Mouse (Mus musculus) brown adipose tissue, adult 24 weeks (tissue): ENCODE data around the gene Dlg5. TPM values are rescaled to one million over a fixed set of nuclear protein-coding genes. Genes with fewer than 3 reads are reported as not detected.

Experiments used
- H3K27ac ChIP-seq: fragments of 200-500 bp; replicated peaks from 2 replicates; pipeline ENCODE4 v1.5.1; 2012; ENCODE audit warnings: low read depth, mild to moderate bottlenecking, low read length
- H3K4me1 ChIP-seq: fragments of 200-500 bp; 2 replicates; pipeline ENCODE4 v1.6.1; 2012; ENCODE audit warnings: low read length, mixed read lengths; ENCODE audit not compliant: control insufficient read depth, insufficient read depth, insufficient read length
- H3K4me3 ChIP-seq: fragments of 200-500 bp; 2 replicates; pipeline ENCODE4 v1.5.1; 2012; ENCODE audit warnings: low read depth, mild to moderate bottlenecking, low read length, moderate library complexity; ENCODE audit not compliant: insufficient read depth
- polyA plus RNA-seq: library from polyadenylated mRNA; stranded (reverse); fragments of >200 nt; gene quantifications from 2 replicates; pipeline ENCODE4 v1.2.4, GENCODE M21; 2012; ENCODE audit not compliant: missing spikeins, insufficient read depth, insufficient read length

Gene Dlg5
- polyA plus RNA-seq, 1 experiment, result 3.5 TPM

- no peak overlapping the region for H3K27ac ChIP-seq
- no peaks in the 10 kb centered on the region for H3K4me1 ChIP-seq
- no peak overlapping the region for H3K4me3 ChIP-seq
These were observed 108.8 kb downstream of the Dlg5 start for GRCm38 (mm10) chr14:24136908-24137307.

GRCm38 (mm10) chr14:24134623-24135290 lies 111.0 kb downstream of the Dlg5 start:
- no peak overlapping the region for H3K27ac ChIP-seq
- H3K4me3 ChIP-seq, result no peak overlapping the region
- no peaks in the 10 kb centered on the region for H3K4me1 ChIP-seq

GRCm38 (mm10) chr14:24133801-24134200 lies 111.9 kb downstream of the Dlg5 start:
- Histone ChIP-seq H3K27ac (no peak overlapping the region), H3K4me1 (no peaks in the 10 kb centered on the region)

DNA sequence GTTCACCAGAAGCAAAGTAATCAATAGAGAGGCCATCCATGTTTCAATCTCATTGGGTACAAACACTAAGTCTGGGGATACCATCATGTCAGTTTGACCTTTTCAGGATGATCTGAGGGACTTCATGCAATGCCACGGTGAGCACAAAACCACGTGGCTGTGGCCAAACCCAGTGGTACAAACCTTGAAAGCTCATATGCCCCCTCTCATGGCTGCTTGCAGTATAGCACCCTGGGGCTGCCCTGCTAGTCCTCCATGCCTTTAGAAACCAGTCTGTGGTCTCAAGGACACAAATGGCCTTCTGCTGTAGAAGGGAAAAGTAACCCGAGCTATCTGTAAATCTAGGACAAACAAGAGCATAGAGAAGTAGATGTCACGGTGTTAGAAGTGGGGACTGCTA lies 113.6 kb downstream of the Dlg5 start:
- Histone ChIP-seq H3K4me1 (no peaks in the 10 kb centered on the region), H3K4me3 (no peak overlapping the region), H3K27ac (no peak overlapping the region)

More at GRCm38 (mm10) chr14:24133801-24134200, 111.9 kb downstream of the Dlg5 start:
- H3K4me3 ChIP-seq, result no peak overlapping the region

- Histone ChIP-seq H3K27ac (no peak overlapping the region), H3K4me1 (no peaks in the 10 kb centered on the region), H3K4me3 (no peak overlapping the region)
These were observed 120.7 kb downstream of the Dlg5 start for GRCm38 (mm10) chr14:24125069-24125468.

- Histone ChIP-seq H3K4me1 (no peaks in the 10 kb centered on the region), H3K4me3 (no peak overlapping the region), H3K27ac (no peak overlapping the region)
These were observed 121.5 kb downstream of the Dlg5 start for GRCm38 (mm10) chr14:24124171-24124570.

- H3K4me3 ChIP-seq, result no peak overlapping the region
- H3K4me1 ChIP-seq, result no peaks in the 10 kb centered on the region
- no peak overlapping the region for H3K27ac ChIP-seq
These were observed 139.0 kb downstream of the Dlg5 start for GRCm38 (mm10) chr14:24106734-24107133.

- Histone ChIP-seq H3K27ac (no peak overlapping the region), H3K4me3 (no peak overlapping the region), H3K4me1 (no peaks in the 10 kb centered on the region)
These were observed 146.9 kb downstream of the Dlg5 start for GRCm38 (mm10) chr14:24098828-24099227.

DNA sequence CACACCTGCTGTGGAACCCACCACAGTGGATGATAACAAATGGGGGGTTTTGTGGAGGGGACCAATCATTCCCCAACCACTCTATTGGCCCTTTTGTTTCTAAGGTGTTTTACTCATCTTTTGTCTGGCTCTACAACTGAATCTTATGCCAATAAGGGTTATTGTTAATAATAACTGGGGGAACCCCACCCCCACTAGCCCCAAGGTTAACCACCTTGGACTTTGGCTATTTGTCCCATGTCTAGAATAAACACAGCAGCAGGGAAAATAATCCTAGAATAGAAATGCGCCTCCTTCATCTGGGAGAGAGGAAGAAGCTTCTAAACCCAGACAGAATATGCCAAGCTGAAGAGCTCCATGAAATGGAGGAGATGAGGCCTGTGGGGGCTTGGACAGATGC lies 151.1 kb downstream of the Dlg5 start:
- H3K4me3 ChIP-seq, result no peak overlapping the region
- no peaks in the 10 kb centered on the region for H3K4me1 ChIP-seq
- H3K27ac ChIP-seq, result no peak overlapping the region

- no peaks in the 10 kb centered on the region for H3K4me1 ChIP-seq
- H3K4me3 ChIP-seq, result no peak overlapping the region
- no peak overlapping the region for H3K27ac ChIP-seq
These were observed 152.5 kb downstream of the Dlg5 start for GRCm38 (mm10) chr14:24093221-24093620.

GRCm38 (mm10) chr14:24092391-24092790 lies 153.3 kb downstream of the Dlg5 start:
- H3K4me1 ChIP-seq, result no peaks in the 10 kb centered on the region
- H3K4me3 ChIP-seq, result no peak overlapping the region
- H3K27ac ChIP-seq, result no peak overlapping the region

GRCm38 (mm10) chr14:24090790-24091189 lies 154.9 kb downstream of the Dlg5 start:
- no peaks in the 10 kb centered on the region for H3K4me1 ChIP-seq
- H3K4me3 ChIP-seq, result no peak overlapping the region
- no peak overlapping the region for H3K27ac ChIP-seq

GRCm38 (mm10) chr14:24089181-24089580 lies 156.5 kb downstream of the Dlg5 start:
- Histone ChIP-seq H3K4me1 (no peaks in the 10 kb centered on the region), H3K4me3 (no peak overlapping the region), H3K27ac (no peak overlapping the region)

- Histone ChIP-seq H3K27ac (no peak overlapping the region), H3K4me1 (no peaks in the 10 kb centered on the region), H3K4me3 (no peak overlapping the region)
These were observed 158.3 kb downstream of the Dlg5 start for GRCm38 (mm10) chr14:24087430-24087829.

- H3K4me3 ChIP-seq, result no peak overlapping the region
- H3K27ac ChIP-seq, result no peak overlapping the region
- H3K4me1 ChIP-seq, result no peaks in the 10 kb centered on the region
These were observed 159.2 kb downstream of the Dlg5 start for GRCm38 (mm10) chr14:24086481-24086880.
